Mouse (Mus musculus) kidney, adult 9 months (tissue): ENCODE results near the gene Msh4.
"Not testable (repeated sequence)": the region's sequence is repeated elsewhere in the genome, so short reads cannot be mapped to it uniquely, and the experiment has no call there.

ENCODE experiments used
- DNase-seq: peaks from one replicate; pipeline ENCODE4 v3.0.0; 2022

The Msh4 gene

DNA sequence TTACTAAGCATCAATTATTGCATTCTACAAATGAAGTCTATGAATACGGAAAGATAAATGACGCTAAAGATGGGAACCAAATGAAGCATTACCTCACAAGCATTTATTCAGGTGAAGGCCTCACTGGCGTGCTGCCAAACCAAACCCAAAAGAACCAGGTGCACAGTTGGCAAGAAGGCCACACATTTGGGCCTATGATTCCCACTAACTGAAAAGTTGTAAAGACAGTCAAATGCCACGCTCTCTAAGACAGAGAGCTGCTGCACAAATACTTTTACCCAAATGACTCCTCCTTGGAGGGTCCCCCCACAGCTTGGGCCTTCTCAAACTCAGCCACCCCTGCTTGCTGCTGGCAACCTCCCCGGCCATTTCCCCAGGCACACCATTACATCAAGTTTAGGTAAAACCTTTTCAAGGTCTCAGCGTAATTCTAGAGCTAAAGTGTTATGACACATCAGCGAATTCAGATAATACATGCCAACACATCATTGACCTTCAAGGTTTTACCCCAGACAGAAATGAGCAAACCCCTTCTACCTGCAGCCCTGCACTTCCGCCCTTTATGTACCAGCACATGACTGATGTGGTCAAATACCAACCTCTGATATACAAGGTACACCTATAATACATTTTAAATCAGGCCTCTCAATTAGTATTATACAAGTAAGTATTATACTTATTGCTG, 5.4 kb upstream of the Msh4 start:
- DNase-seq = no peak

DNA sequence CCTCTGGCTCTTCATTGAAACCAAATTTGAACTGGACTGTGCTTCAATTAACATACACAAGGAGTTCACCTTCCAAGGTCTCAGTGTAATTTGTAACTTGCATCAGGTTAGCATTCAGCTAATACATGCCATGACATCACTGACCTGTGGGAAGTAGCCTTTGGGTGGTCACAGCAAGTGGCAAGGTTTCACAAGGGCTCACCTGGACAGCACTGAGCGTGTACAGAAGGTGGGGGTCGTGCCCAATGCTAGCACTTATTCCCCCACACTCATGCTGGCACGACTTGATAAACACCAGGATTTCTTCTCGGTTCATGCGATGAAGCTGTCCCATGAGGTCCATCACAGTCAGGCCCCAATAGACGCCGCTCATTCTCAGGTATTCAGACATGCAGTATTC, 4.6 kb upstream of the Msh4 start:
- no peak for DNase-seq

DNA sequence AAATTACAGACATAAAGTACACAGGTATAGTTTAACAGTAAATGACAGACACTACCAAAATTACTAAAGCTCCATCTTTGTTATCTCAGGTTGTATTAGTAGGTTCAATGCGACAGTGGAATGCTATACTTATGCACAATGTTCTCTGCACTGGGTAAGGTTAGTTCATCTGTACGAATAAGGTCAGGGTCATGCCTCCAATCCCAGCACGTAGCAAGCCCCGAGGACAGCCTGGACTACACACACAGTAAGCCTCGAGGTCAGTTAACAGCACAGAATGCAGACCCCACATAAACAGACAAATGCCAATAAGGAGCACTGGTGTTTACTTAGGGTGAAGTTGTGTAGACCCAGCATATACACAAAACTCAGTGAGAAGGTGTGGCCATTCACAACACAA, 3.0 kb upstream of the Msh4 start:
- DNase-seq = no peak

GRCm38 (mm10) chr3:153905251-153906135, 445 bp downstream of the Msh4 start:
- no peak for DNase-seq

GRCm38 (mm10) chr3:153904586-153904985, 1.4 kb downstream of the Msh4 start:
- DNase-seq = peak; percentile 79

GRCm38 (mm10) chr3:153902595-153902994, 3.3 kb downstream of the Msh4 start:
- DNase-seq = no peak

- no peak for DNase-seq
Observed at GRCm38 (mm10) chr3:153901904-153902303, 4.0 kb downstream of the Msh4 start.

GRCm38 (mm10) chr3:153897216-153897615, 8.7 kb downstream of the Msh4 start:
- DNase-seq = no peak

DNA sequence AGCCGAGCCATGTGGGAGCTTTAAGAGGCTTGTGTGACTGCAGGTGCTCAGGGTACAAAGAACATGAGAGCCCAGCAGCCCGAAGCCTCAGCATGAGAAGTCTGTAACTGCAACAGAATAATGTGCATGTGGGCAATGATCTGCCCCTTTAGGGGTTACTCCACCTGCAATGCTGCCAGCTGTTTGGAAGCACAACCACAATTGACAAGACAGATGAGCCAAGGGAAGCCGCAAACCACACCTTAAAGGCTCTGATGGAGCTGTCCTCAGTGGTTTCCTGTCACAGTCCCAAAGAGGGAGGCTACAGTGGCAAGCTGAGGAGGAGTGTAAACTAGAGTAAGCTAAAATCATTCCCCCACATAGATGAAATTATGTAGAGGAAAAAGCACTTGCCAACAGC, 10.5 kb downstream of the Msh4 start:
- DNase-seq = no peak

GRCm38 (mm10) chr3:153889188-153889781, 16.7 kb downstream of the Msh4 start:
- no peak for DNase-seq

- no peak for DNase-seq
Observed at GRCm38 (mm10) chr3:153888141-153888540, 17.8 kb downstream of the Msh4 start.

DNA sequence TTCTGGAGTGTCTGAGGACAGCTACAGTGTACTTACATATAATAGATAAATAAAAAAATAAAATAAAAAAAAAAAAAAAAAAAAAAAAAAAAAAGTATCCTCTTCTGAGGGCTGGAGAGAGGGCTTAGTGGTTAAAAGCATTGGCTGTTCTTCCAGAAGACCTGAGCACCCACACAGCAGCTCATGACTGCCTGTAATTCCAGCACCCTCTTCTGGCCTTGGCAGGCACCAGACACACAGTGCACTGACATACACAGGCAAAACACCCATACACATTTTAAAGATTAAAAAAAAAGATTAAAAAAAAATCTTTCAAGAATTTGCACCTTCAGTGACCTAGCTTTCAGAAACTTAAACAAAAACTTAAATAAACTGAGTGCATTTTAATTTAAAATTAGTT, 19.6 kb downstream of the Msh4 start:
- DNase-seq = no peak

DNA sequence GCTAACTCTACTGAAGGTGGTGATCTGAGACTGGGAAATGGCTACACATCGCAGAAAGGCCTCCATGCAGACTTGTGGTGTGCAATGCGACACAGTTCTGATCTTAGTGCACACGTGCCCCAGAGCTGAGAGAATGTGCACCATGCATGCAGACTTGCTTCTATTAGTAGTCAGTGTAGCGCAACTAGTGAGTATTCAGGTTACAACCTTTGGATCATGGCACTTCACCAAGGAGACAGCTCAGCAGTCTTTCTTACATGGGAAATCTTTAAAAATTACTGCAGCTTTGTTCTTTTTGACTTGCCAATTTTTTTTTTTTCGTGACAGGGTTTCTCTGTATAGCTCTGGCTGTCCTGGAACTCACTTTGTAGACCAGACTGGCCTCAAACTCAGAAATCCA, 34.5 kb downstream of the Msh4 start:
- DNase-seq = peak; percentile 88

GRCm38 (mm10) chr3:153867149-153868136, 38.5 kb downstream of the Msh4 start:
- DNase-seq = no peak

DNA sequence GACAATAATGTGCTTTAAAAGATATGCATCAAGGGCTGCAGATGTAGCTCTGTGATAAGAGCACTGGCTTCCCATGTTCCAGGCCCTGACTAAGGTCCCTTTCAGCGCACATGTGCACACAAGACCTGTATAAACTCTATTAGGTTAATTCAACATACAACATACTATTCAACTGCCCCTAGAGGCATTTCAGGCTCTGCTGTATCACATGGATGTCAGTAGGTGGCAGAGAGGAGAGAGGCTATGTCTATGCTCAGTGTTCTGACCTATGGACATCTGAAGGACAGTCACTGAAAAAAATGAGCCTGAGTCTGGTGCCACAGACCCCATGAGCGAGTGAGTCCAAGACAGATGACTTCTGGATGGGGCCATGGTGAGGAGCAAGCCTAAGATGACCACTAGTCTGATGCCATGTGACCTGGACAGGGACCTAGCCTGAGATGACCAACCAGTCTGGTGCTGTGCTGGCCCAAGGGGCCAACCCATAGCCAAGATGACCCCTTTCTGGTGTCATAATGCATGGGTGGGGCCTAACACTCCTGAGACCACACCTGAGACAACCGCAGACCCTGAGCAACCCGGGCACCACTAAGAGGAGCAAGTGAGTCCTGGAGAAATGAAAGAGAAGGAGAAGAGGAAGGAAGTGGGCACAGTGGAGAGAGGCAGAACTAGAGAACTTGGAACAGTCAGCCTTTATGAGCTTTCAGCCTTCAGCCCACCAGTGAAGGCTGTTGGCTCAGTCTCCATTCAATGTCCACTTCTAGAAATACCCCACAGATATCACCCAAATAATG, 41.1 kb downstream of the Msh4 start:
- no peak for DNase-seq

GRCm38 (mm10) chr3:153863816-153864215, 42.1 kb downstream of the Msh4 start:
- no peak for DNase-seq

GRCm38 (mm10) chr3:153860392-153860791, 45.5 kb downstream of the Msh4 start:
- not testable (repeated sequence) for DNase-seq

DNA sequence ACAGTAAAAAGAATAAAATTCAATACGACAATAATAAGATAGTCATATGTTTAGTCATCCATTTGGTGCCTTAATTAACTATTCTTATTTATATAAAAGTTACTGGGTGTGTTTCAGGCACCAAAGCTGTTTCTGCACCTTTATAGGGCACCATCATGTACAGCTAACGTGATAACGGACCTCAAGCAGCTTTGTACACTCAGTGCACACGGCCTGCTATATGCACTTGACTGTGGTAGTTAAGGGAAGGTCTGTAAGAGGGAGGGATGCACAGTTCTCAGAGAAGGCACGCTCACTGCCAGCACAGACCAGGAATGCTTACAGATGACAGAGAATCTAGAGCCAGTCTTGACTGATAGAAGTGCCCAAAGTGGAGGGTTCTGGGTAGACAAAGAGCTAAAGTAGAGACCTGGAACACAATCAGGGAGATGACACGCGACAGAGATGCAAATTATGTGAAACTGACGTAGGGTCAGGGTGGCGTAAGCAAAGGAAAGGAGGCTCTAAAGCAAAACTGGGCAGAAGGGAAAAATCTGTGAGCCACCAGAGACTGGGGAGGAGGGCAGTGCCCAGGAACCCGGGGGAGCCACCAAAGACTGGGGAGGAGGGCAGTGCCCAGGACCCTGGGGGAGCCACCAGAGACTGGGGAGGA, 47.5 kb downstream of the Msh4 start:
- no peak for DNase-seq

DNA sequence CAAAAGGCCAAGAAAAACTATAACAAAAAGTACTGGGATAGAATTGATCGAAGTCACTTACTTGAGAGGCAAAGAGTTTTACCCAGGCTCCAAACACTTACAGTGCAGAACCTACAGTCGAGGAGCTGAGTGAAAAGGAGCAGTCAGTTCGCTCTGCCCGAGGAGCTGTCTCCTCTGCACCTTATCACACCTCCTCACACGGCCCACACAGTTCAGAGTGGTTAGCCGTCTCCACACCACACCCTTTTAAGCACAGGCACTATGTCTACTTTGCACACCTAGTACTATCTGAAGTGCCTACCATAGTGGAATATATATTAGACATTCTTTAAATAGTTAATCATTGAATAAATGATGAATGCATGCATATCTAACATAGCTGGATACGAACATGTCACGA, 53.7 kb downstream of the Msh4 start:
- DNase-seq = no peak

DNA sequence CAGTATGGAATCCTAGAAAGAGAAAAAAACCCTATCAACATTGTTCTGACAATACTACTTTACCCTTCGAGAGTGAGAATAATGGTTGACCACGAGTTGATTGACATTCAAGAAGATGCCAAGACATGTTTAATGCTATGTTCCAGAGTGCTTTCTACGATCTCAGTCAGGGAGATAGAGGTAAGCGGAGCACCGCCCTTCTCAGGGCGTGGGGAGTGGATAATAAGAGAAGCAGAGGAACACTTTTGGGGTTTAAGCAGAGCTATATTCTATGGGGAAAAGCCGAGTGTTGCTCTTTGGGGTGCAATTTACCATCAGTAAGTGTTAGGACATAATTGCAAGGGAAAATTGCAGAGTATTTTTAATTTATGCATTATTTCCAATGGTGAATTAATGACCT, 55.2 kb downstream of the Msh4 start:
- DNase-seq = no peak

DNA sequence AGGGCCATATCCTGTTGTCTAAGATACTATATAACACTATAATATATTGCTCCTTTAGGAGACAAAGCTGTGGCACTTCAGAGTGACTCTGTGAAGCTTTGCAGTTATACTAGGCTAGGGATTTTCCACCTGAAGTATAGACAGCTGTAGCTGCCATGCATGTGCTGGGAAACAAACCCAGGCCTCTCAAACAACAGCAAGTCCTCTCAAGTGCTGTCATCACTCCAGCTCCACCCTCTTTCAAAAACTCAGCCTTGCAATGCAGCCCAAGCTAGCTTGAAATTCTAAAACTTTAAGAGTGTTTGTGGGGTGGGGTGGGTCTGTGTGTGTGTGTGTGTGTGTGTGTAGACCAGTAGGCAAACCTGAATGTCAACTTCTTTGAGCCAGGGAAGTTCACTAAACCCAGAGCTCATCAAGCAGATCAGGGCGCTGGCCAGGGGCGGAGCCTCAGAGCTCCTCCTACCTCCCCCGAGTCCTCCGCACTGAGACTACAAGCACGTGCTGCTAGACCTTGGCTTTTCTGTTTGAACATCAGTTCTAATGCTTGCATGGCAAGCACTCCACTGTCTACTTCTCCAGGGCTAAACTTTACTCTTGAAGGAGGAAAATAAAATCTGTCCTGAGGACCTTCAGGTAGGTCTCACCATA, 56.4 kb downstream of the Msh4 start:
- DNase-seq = peak; percentile 24
